Mouse (Mus musculus): Measurements from ENCODE around the gene Uba1y. TPM values are rescaled to one million over a fixed set of nuclear protein-coding genes. Genes with fewer than 3 reads are reported as not detected.

Uba1y gene
- polyA plus RNA-seq (2012; ENCODE audit: low replicate concordance) = not detected in 2 replicates

GRCm38 (mm10) chrY:818396-818795, at the start of gene Uba1y:
Gene Uba1y (plus strand): TSS chrY:818649.

GRCm38 (mm10) chrY:797309-797708, 21.1 kb upstream of the Uba1y start, which contains the start of gene Zfy1:
Gene Zfy1 (minus strand): TSS chrY:797409.

Other genes starting within 250 kb of the Uba1y start
- gene Zfy1, start 21.2 kb upstream of the Uba1y start, polyA plus RNA-seq (2012; ENCODE audit: low replicate concordance) = not detected in 2 replicates
- not detected in 2 replicates for gene Kdm5d, start 79.1 kb downstream of the Uba1y start, polyA plus RNA-seq (2012; ENCODE audit: low replicate concordance)
- gene Eif2s3y, start 191.9 kb downstream of the Uba1y start, polyA plus RNA-seq (2012; ENCODE audit: low replicate concordance) = not detected in 2 replicates